Mouse (Mus musculus): ENCODE data around the gene Doc2g.
A peak's percentile ranks its signal among the peaks of the same experiment; 100 is the strongest.
"Not testable (repeated sequence)": the region's sequence is repeated elsewhere in the genome, so short reads cannot be mapped to it uniquely, and the experiment has no call there.

Doc2g gene

GRCm38 (mm10) chr19:4003112-4003511, at the start of gene Doc2g:
TSS of gene Doc2g (plus strand) at chr19:4003313.
- DNase-seq (ENCODE audit: low spot score in 2 of 2): no peak

GRCm38 (mm10) chr19:3955033-3955432, 48.1 kb upstream of the Doc2g start:
- DNase-seq (ENCODE audit: low spot score in 2 of 2): no peak

- no peak for DNase-seq (ENCODE audit: low spot score in 2 of 2)
Measured at GRCm38 (mm10) chr19:3955804-3956203, 47.3 kb upstream of the Doc2g start.

- DNase-seq (ENCODE audit: low spot score in 2 of 2): not testable (repeated sequence)
Measured at GRCm38 (mm10) chr19:3957296-3958036, 45.6 kb upstream of the Doc2g start.

GRCm38 (mm10) chr19:3958470-3958869, 44.6 kb upstream of the Doc2g start, which contains the start of gene Aldh3b3:
TSS of gene Aldh3b3 (plus strand) at chr19:3958645.
- no peak for DNase-seq (ENCODE audit: low spot score in 2 of 2)

GRCm38 (mm10) chr19:3959030-3959429, 44.1 kb upstream of the Doc2g start:
- no peak for DNase-seq (ENCODE audit: low spot score in 2 of 2)

- no peak for DNase-seq (ENCODE audit: low spot score in 2 of 2)
Measured at GRCm38 (mm10) chr19:3960211-3960610, 42.9 kb upstream of the Doc2g start.

GRCm38 (mm10) chr19:3961805-3962204, 41.3 kb upstream of the Doc2g start:
- DNase-seq (ENCODE audit: low spot score in 2 of 2): not testable (repeated sequence)

- no peak for DNase-seq (ENCODE audit: low spot score in 2 of 2)
Measured at GRCm38 (mm10) chr19:3962469-3962868, 40.6 kb upstream of the Doc2g start.

- no peak for DNase-seq (ENCODE audit: low spot score in 2 of 2)
Measured at GRCm38 (mm10) chr19:3964030-3964429, 39.1 kb upstream of the Doc2g start.

GRCm38 (mm10) chr19:3966330-3967075, 36.6 kb upstream of the Doc2g start:
- DNase-seq (ENCODE audit: low spot score in 2 of 2): no peak

- no peak for DNase-seq (ENCODE audit: low spot score in 2 of 2)
Measured at GRCm38 (mm10) chr19:3967258-3967657, 35.9 kb upstream of the Doc2g start.

GRCm38 (mm10) chr19:3972229-3972628, 30.9 kb upstream of the Doc2g start, which contains the start of gene Aldh3b2:
TSS of gene Aldh3b2 (plus strand) at chr19:3972328.
- DNase-seq (ENCODE audit: low spot score in 2 of 2): no peak

GRCm38 (mm10) chr19:3974608-3975007, 28.5 kb upstream of the Doc2g start:
- not testable (repeated sequence) for DNase-seq (ENCODE audit: low spot score in 2 of 2)

- no peak for DNase-seq (ENCODE audit: low spot score in 2 of 2)
Measured at GRCm38 (mm10) chr19:3975866-3976265, 27.2 kb upstream of the Doc2g start.

- peak; percentile 82 to 84 for DNase-seq (ENCODE audit: low spot score in 2 of 2)
Measured at GRCm38 (mm10) chr19:3980309-3980708, 22.8 kb upstream of the Doc2g start.

GRCm38 (mm10) chr19:3980917-3981316, 22.2 kb upstream of the Doc2g start:
- DNase-seq (ENCODE audit: low spot score in 2 of 2): no peak

GRCm38 (mm10) chr19:3983527-3984200, 19.4 kb upstream of the Doc2g start:
- no peak for DNase-seq (ENCODE audit: low spot score in 2 of 2)

GRCm38 (mm10) chr19:3985261-3985681, 17.8 kb upstream of the Doc2g start:
- no peak for DNase-seq (ENCODE audit: low spot score in 2 of 2)

- peak; percentile 50 to 62 for DNase-seq (ENCODE audit: low spot score in 2 of 2)
Measured at GRCm38 (mm10) chr19:3986334-3986733, 16.8 kb upstream of the Doc2g start, which contains the start of gene Acy3. TSS of gene Acy3 (plus strand) at chr19:3986570.

GRCm38 (mm10) chr19:3988066-3988465, 15.0 kb upstream of the Doc2g start:
- no peak for DNase-seq (ENCODE audit: low spot score in 2 of 2)

GRCm38 (mm10) chr19:3988750-3989149, 14.4 kb upstream of the Doc2g start:
- no peak for DNase-seq (ENCODE audit: low spot score in 2 of 2)

Measured in right cerebral cortex, adult 2 months (tissue).